Mouse (Mus musculus): ENCODE data around the gene Aldh1l1. TPM values are rescaled to one million over a fixed set of nuclear protein-coding genes. Genes with fewer than 3 reads are reported as not detected.
"Not testable (repeated sequence)": the region's sequence is repeated elsewhere in the genome, so short reads cannot be mapped to it uniquely, and the experiment has no call there.

Gene Aldh1l1
- total and polyA plus RNA-seq, 3 experiments = 0.04 to 0.14 TPM; not detected in 1

GRCm38 (mm10) chr6:90632526-90632925, 146.3 kb downstream of the Aldh1l1 start:
- H3K9me3 ChIP-seq (replicated peaks; ENCODE audit: insufficient read depth, low read length) = not testable (repeated sequence)

DNA sequence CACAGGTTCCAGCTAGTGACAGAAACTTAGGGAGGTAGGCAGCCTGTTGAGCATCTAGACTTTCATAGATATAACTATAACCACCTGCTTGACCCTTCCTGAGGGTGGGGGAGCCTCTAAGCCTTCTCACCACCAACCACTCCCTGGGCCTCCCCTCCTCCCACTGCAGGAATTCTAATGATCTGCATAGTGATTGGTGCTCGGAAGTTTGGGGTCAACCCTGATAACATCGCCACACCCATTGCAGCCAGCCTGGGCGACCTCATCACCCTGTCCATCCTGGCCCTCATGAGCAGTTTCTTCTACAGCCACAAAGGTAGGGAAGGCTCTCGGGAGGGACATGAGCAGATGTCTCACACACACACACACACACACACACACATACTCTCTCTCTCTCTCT, 148.9 kb downstream of the Aldh1l1 start:
- Histone ChIP-seq H3K9me3 (replicated peaks; ENCODE audit: insufficient read depth, low read length) (no peaks in the 10 kb centered on the region), H3K27me3 (ENCODE audit: control insufficient read depth in 1 of 2, insufficient read depth in 2 of 2, low read length in 2 of 2) (no peaks in the 10 kb centered on the region), H3K36me3 (ENCODE audit: control insufficient read depth in 1 of 2, insufficient read depth in 2 of 2, low read length in 2 of 2) (peaks cover under 1 to 36% of the 10 kb centered on the region in 2 experiments; a peak in 3 of 4 replicates), H3K4me3 (ENCODE audit: control insufficient read depth in 1 of 2, insufficient read depth in 1 of 2, low read depth in 2 of 2, low read length in 2 of 2) (no peak overlapping the region), H3K79me2 (ENCODE audit: control insufficient read depth, insufficient read depth, low read length, poor library complexity) (no peaks in the 10 kb centered on the region), H3K4me1 (ENCODE audit: control insufficient read depth in 1 of 2, insufficient read depth in 2 of 2, low read length in 2 of 2) (peaks cover 0 to 1% of the 10 kb centered on the region in 2 experiments; a peak in 1 of 4 replicates), H3K9ac (ENCODE audit: control insufficient read depth, low read depth, low read length, poor library complexity, severe bottlenecking) (no peak overlapping the region), H3K27ac (ENCODE audit: control insufficient read depth, low read depth, low read length) (no peak overlapping the region)
- TF ChIP-seq EP300 (IDR thresholded peaks at IDR 0.05; ENCODE audit: low read depth in 1 of 2, low read length in 2 of 2) (no peak), ZMIZ1 (IDR thresholded peaks at IDR 0.05; ENCODE audit: low read depth, low read length) (no peak), ETS1 (IDR thresholded peaks at IDR 0.05; ENCODE audit: low read depth, low read length) (no peak), KAT2A (conservative IDR thresholded peaks at IDR 0.05; ENCODE audit: low read depth, low read length) (no peak), MAFK (IDR thresholded peaks at IDR 0.05; ENCODE audit: borderline replicate concordance, low read depth, low read length) (no peak), MXI1 (IDR thresholded peaks at IDR 0.05; ENCODE audit: low read depth, low read length) (no peak), POLR2AphosphoS5 (IDR thresholded peaks at IDR 0.05; ENCODE audit: borderline replicate concordance, low read depth, low read length) (no peak)
- DNase-seq (ENCODE audit: low read depth, low spot score) = no peak

More at GRCm38 (mm10) chr6:90632526-90632925, 146.3 kb downstream of the Aldh1l1 start:
- Histone ChIP-seq H3K4me1 (ENCODE audit: control insufficient read depth in 1 of 2, insufficient read depth in 2 of 2, low read length in 2 of 2) (peaks cover 12 to 25% of the 10 kb centered on the region in 2 experiments; a peak in 3 of 4 replicates), H3K36me3 (ENCODE audit: control insufficient read depth in 1 of 2, insufficient read depth in 2 of 2, low read length in 2 of 2) (peaks cover 21 to 24% of the 10 kb centered on the region in 2 experiments)
- H3K9ac ChIP-seq (ENCODE audit: control insufficient read depth, low read depth, low read length, poor library complexity, severe bottlenecking); H3K79me2 ChIP-seq (ENCODE audit: control insufficient read depth, insufficient read depth, low read length, poor library complexity); H3K27me3 ChIP-seq (ENCODE audit: control insufficient read depth in 1 of 2, insufficient read depth in 2 of 2, low read length in 2 of 2); H3K27ac ChIP-seq (ENCODE audit: control insufficient read depth, low read depth, low read length); H3K4me3 ChIP-seq (ENCODE audit: control insufficient read depth in 1 of 2, insufficient read depth in 1 of 2, low read depth in 2 of 2, low read length in 2 of 2): not testable (repeated sequence)
- TF ChIP-seq CTCF (IDR thresholded peaks at IDR 0.05 in 2 of 3, conservative IDR thresholded peaks at IDR 0.05 in 1 of 3; ENCODE audit: control insufficient read depth in 1 of 3, insufficient read depth in 1 of 3, low read depth in 2 of 3, low read length in 3 of 3, poor library complexity in 1 of 3, severe bottlenecking in 1 of 3) (peak; percentile 9 to 54 (median 25); a peak in 3 of 6 replicates), RAD21 (IDR thresholded peaks at IDR 0.05; ENCODE audit: low read depth, low read length) (peak; percentile 37), SMC3 (IDR thresholded peaks at IDR 0.05; ENCODE audit: low read depth, low read length) (peak; percentile 53)
- peak; percentile 56 for DNase-seq (ENCODE audit: low read depth, low spot score)

GRCm38 (mm10) chr6:90635611-90636010, 149.4 kb downstream of the Aldh1l1 start:
- Histone ChIP-seq H3K79me2 (ENCODE audit: control insufficient read depth, insufficient read depth, low read length, poor library complexity) (no peaks in the 10 kb centered on the region), H3K4me1 (ENCODE audit: control insufficient read depth in 1 of 2, insufficient read depth in 2 of 2, low read length in 2 of 2) (no peaks in the 10 kb centered on the region), H3K27me3 (ENCODE audit: control insufficient read depth in 1 of 2, insufficient read depth in 2 of 2, low read length in 2 of 2) (no peaks in the 10 kb centered on the region), H3K9ac (ENCODE audit: control insufficient read depth, low read depth, low read length, poor library complexity, severe bottlenecking) (no peak overlapping the region), H3K36me3 (ENCODE audit: control insufficient read depth in 1 of 2, insufficient read depth in 2 of 2, low read length in 2 of 2) (peaks cover 0 to 33% of the 10 kb centered on the region in 2 experiments; a peak in 2 of 4 replicates), H3K27ac (ENCODE audit: control insufficient read depth, low read depth, low read length) (no peak overlapping the region), H3K9me3 (replicated peaks; ENCODE audit: insufficient read depth, low read length) (no peaks in the 10 kb centered on the region), H3K4me3 (ENCODE audit: control insufficient read depth in 1 of 2, insufficient read depth in 1 of 2, low read depth in 2 of 2, low read length in 2 of 2) (no peak overlapping the region)
- no peak for DNase-seq (ENCODE audit: low read depth, low spot score)
- TF ChIP-seq POLR2AphosphoS2 (IDR thresholded peaks at IDR 0.05; ENCODE audit: low read length) = no peak
- TF ChIP-seq CHD2 (IDR thresholded peaks at IDR 0.05; ENCODE audit: low read length) = no peak
- TF ChIP-seq ETS1 (IDR thresholded peaks at IDR 0.05; ENCODE audit: low read depth, low read length) = no peak
- no peak for TF ChIP-seq MAX (IDR thresholded peaks at IDR 0.05; ENCODE audit: low read length)
- TF ChIP-seq MAZ (IDR thresholded peaks at IDR 0.05; ENCODE audit: low read depth, low read length) = no peak
- no peak for TF ChIP-seq MXI1 (IDR thresholded peaks at IDR 0.05; ENCODE audit: low read depth, low read length)
- TF ChIP-seq KAT2A (conservative IDR thresholded peaks at IDR 0.05; ENCODE audit: low read depth, low read length) = no peak
- no peak for TF ChIP-seq MAFK (IDR thresholded peaks at IDR 0.05; ENCODE audit: borderline replicate concordance, low read depth, low read length)
- no peak for TF ChIP-seq MYB (IDR thresholded peaks at IDR 0.05; ENCODE audit: low read depth, low read length)
- no peak for TF ChIP-seq HCFC1 (IDR thresholded peaks at IDR 0.05; ENCODE audit: low read depth, low read length)
- no peak for TF ChIP-seq E2F4 (IDR thresholded peaks at IDR 0.05; ENCODE audit: borderline replicate concordance, low read depth, low read length)
- no peak for TF ChIP-seq MYC (IDR thresholded peaks at IDR 0.05; ENCODE audit: low read depth, low read length)
- no peak for TF ChIP-seq ZKSCAN1 (IDR thresholded peaks at IDR 0.05; ENCODE audit: low read depth, low read length)
